Mouse (Mus musculus): ENCODE results near the gene Stkld1.

GRCm38 (mm10) chr2:26941539-26941938, 7.7 kb downstream of the Stkld1 start:
- TF ChIP-seq POLR2AphosphoS5 (IDR thresholded peaks at IDR 0.05; ENCODE audit: insufficient replicate concordance, low read depth, low read length) = no peak
- TF ChIP-seq CTCF (IDR thresholded peaks at IDR 0.05; ENCODE audit: low read depth, low read length) = no peak
- no peak for TF ChIP-seq TAL1 (conservative IDR thresholded peaks at IDR 0.05; ENCODE audit: low read depth, low read length)
- no peak for TF ChIP-seq GATA1 (IDR thresholded peaks at IDR 0.05; ENCODE audit: borderline replicate concordance, low read length)

All from G1E (cell line).